Mouse (Mus musculus) intestine, embryonic 15.5 days (tissue): Measurements from ENCODE around the gene Cdc14a. TPM values are rescaled to one million over a fixed set of nuclear protein-coding genes. Genes with fewer than 3 reads are reported as not detected.
A peak's percentile ranks its signal among the peaks of the same experiment; 100 is the strongest.

ENCODE experiments used
- ATAC-seq: fragments of 200-750 bp; cut with Nextera tagmentation; 2 replicates; pipeline ENCODE4 v1.8.0; 2017; ENCODE audit warnings: moderate TSS enrichment, moderate library complexity
- H3K27ac ChIP-seq: fragments of 300-500 bp; sonication (generic); 2 replicates; pipeline ENCODE4 v1.5.1; 2015; ENCODE audit warnings: mild to moderate bottlenecking, inconsistent platforms
- H3K27me3 ChIP-seq: fragments of 300-500 bp; sonication (generic); replicated peaks from 2 replicates; pipeline ENCODE4 v1.6.1; 2015; ENCODE audit warnings: inconsistent platforms
- H3K36me3 ChIP-seq: fragments of 300-500 bp; sonication (generic); 2 replicates; pipeline ENCODE4 v1.6.1; 2015; ENCODE audit warnings: inconsistent platforms
- H3K4me1 ChIP-seq: fragments of 300-500 bp; sonication (generic); replicated peaks from 2 replicates; pipeline ENCODE4 v1.6.1; 2015; ENCODE audit warnings: inconsistent platforms
- H3K4me2 ChIP-seq: fragments of 300-500 bp; sonication (generic); replicated peaks from 2 replicates; pipeline ENCODE4 v1.6.1; 2015; ENCODE audit warnings: mild to moderate bottlenecking, inconsistent platforms
- H3K4me3 ChIP-seq: fragments of 300-500 bp; sonication (generic); replicated peaks from 2 replicates; pipeline ENCODE4 v1.5.1; 2015; ENCODE audit warnings: inconsistent platforms
- H3K9ac ChIP-seq: fragments of 300-500 bp; sonication (generic); 2 replicates; pipeline ENCODE4 v1.6.1; 2015; ENCODE audit warnings: inconsistent platforms
- H3K9me3 ChIP-seq: fragments of 300-500 bp; sonication (generic); 2 replicates; pipeline ENCODE4 v1.6.1; 2016; ENCODE audit warnings: inconsistent platforms
- WGBS: fragments of 180-500 bp; shearing (Covaris S2); methylation state at CpG from one replicate; pipeline ENCODE4 v1.1.7; 2015; 5-methylcytosine and 5-hydroxymethylcytosine counted together
- polyA plus RNA-seq: library from polyadenylated mRNA; unstranded; fragments of >200 nt; fragmentation: Nextera tagmentation; extraction: Ambion mirVana; gene quantifications from 2 replicates; pipeline ENCODE4 v1.2.1, GENCODE M21; 2015

Gene Cdc14a
- polyA plus RNA-seq, 1 experiment from 2014 or later, result 6.2 TPM

DNA sequence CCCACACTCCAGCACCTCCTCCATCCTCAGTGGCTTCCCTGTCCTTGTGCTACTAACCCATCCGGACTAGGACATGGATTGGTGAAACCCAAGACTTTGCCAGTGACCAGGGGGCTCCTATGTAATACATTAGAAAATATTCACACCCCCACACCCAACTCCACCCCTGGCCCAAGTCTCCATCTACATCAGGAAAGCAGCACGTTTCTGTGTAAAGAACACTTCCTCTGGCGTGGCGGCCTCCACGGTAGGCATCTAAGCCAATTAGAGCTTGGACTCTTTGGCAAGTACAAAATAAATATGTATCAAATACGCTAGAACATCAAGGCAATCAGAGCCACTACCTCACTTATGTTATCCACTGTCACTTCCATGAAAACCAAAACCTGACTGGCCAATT lies 90.1 kb downstream of the Cdc14a start:
- no peak for ATAC-seq
- 85% methylated on average over 6 of the region's 6 CpGs for WGBS
- no peaks in the 10 kb centered on the region for H3K9me3 ChIP-seq

GRCm38 (mm10) chr3:116333229-116333628 lies 90.6 kb downstream of the Cdc14a start:
- ATAC-seq, result no peak
- H3K9ac ChIP-seq, result no peak overlapping the region
- 14% methylated on average over 7 of the region's 7 CpGs for WGBS

More for the DNA sequence above, 90.1 kb downstream of the Cdc14a start:
- Histone ChIP-seq H3K9ac (no peak overlapping the region), H3K27me3 (no peaks in the 10 kb centered on the region), H3K27ac (no peak overlapping the region), H3K36me3 (no peaks in the 10 kb centered on the region), H3K4me2 (no peak overlapping the region), H3K4me1 (no peaks in the 10 kb centered on the region), H3K4me3 (no peak overlapping the region)

DNA sequence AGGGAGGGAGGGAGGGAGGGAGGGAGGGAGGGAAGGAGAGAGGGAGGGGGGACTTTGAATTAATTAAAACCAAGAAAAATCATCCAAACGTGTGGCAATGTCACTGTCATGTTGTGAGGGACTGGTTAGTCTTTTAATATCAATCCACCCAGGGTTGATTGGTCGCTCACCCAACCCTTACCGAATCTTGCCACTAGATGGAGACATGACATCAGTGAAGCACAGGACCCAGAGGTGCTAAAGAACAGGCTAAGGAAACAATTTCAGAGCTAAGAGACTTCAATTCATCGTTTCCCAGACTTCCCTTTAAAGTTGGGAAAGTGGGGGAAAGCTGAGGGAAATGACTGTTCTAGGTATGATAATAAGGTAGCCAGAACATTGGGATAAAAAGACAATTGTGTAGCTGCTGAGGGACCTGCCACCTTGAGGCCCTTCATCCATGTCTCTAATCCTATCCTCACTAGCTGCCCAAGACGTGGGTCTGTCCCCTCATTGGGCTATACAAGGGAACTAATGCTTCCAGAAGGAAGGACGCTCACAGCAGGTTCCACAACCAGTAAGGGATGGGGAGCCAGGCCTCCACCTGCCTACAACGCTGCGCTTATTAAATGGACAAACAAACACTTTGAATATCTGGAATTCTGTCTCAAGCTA lies 91.9 kb downstream of the Cdc14a start:
- whole genome bisulfite sequencing, result 45% methylated on average over 8 of the region's 8 CpGs

More at GRCm38 (mm10) chr3:116333229-116333628, 90.6 kb downstream of the Cdc14a start:
- Histone ChIP-seq H3K36me3 (no peaks in the 10 kb centered on the region), H3K27me3 (no peaks in the 10 kb centered on the region), H3K4me3 (no peak overlapping the region), H3K4me1 (no peaks in the 10 kb centered on the region), H3K9me3 (no peaks in the 10 kb centered on the region), H3K4me2 (no peak overlapping the region), H3K27ac (no peak overlapping the region)

GRCm38 (mm10) chr3:116329976-116330375 lies 93.9 kb downstream of the Cdc14a start:
- Histone ChIP-seq H3K4me3 (no peak overlapping the region), H3K27me3 (no peaks in the 10 kb centered on the region), H3K9me3 (no peaks in the 10 kb centered on the region), H3K4me1 (peaks cover 4% of the 10 kb centered on the region), H3K9ac (no peak overlapping the region), H3K4me2 (no peak overlapping the region), H3K27ac (no peak overlapping the region), H3K36me3 (no peaks in the 10 kb centered on the region)
- 82% methylated on average over 8 of the region's 8 CpGs for WGBS
- no peak for ATAC-seq

More for the DNA sequence above, 91.9 kb downstream of the Cdc14a start:
- Histone ChIP-seq H3K4me3 (no peak overlapping the region), H3K27me3 (no peaks in the 10 kb centered on the region), H3K36me3 (no peaks in the 10 kb centered on the region), H3K9me3 (no peaks in the 10 kb centered on the region), H3K4me1 (peaks cover 2% of the 10 kb centered on the region), H3K9ac (no peak overlapping the region), H3K27ac (no peak overlapping the region), H3K4me2 (no peak overlapping the region)
- ATAC-seq, result peak; percentile 74

DNA sequence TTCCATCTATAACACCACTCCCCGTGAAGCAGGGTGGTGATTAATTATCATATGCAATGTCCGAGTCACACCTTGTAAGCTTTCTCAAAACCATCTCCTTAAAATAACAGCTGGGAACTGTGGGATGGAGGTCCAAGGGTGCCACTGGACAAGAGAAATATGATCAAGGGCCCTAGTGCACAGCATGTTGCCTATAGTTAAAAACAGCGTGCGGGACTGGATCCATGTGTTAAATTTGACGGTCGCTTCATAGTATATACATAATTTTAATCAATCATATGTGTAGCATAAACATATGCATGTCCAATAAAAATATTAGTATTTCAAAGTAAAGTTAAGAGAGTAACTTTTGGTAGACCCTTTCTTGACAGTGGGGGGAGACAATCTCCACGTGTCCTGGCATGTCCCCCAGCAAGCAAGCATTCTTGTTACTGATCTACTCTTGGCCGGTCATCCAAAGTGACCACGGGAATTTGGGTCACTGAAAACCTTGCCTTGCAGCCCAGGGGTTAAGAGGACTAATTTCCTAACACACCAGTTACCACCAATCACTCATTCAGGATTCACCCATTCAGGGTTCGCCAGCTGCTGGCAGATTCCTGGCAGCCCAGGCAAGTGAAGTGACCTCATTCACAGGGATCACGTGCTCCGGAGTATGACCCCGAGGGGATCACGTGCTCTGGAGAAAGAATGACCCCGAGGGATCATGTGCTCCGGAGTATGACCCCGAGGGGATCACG lies 94.6 kb downstream of the Cdc14a start:
- Histone ChIP-seq H3K4me1 (peaks cover 4% of the 10 kb centered on the region), H3K9ac (no peak overlapping the region), H3K27ac (no peak overlapping the region), H3K4me2 (no peak overlapping the region), H3K9me3 (no peaks in the 10 kb centered on the region), H3K36me3 (no peaks in the 10 kb centered on the region), H3K27me3 (no peaks in the 10 kb centered on the region), H3K4me3 (no peak overlapping the region)
- WGBS, result 83% methylated on average over 18 of the region's 18 CpGs
- ATAC-seq, result no peak

DNA sequence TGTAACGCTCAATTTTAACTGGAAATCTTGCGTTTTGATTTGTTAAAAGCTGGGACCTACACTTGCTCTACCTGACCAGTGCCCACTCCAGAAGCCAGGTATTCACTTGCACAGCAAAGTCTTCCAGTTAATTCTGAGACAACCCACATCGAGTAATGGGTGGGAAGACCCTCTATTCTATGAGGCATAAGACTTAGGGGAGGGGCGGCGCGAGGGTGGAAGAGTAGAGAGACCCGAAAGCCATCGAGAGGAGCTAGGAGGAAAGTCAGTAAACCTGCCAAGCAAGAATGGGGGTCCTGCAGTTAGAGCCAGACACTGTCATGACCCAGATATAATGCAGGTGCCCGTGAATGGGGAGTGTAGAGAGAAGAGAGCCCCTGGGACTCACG lies 96.2 kb downstream of the Cdc14a start:
- Histone ChIP-seq H3K9me3 (no peaks in the 10 kb centered on the region), H3K27ac (no peak overlapping the region), H3K4me3 (no peak overlapping the region), H3K4me1 (peaks cover 4% of the 10 kb centered on the region), H3K4me2 (no peak overlapping the region), H3K9ac (no peak overlapping the region), H3K27me3 (no peaks in the 10 kb centered on the region), H3K36me3 (no peaks in the 10 kb centered on the region)
- WGBS, result 47% methylated on average over 10 of the region's 10 CpGs
- peak; percentile 19; the same call in 1 of the 2 replicates for ATAC-seq

- no peaks in the 10 kb centered on the region for H3K27me3 ChIP-seq
- peaks cover 4% of the 10 kb centered on the region for H3K4me1 ChIP-seq
- no peaks in the 10 kb centered on the region for H3K9me3 ChIP-seq
- no peaks in the 10 kb centered on the region for H3K36me3 ChIP-seq
- ATAC-seq, result peak; percentile 65
- 0 out of 2 replicates have a peak overlapping the region, but pooled peaks have one; percentile 11 for H3K9ac ChIP-seq
- H3K4me3 ChIP-seq, result peak overlapping the region; percentile 14; the same call in 1 of the 2 replicates
- 11% methylated on average over 23 of the region's 23 CpGs for WGBS
- no peak overlapping the region for H3K27ac ChIP-seq
- H3K4me2 ChIP-seq, result peak overlapping the region; percentile 56
Measured at GRCm38 (mm10) chr3:116327001-116327615, 96.7 kb downstream of the Cdc14a start.

- no peaks in the 10 kb centered on the region for H3K36me3 ChIP-seq
- H3K27me3 ChIP-seq, result no peaks in the 10 kb centered on the region
- no peak overlapping the region for H3K4me3 ChIP-seq
- H3K9me3 ChIP-seq, result no peaks in the 10 kb centered on the region
- no peak overlapping the region for H3K27ac ChIP-seq
- no peak overlapping the region for H3K4me2 ChIP-seq
- no peak overlapping the region for H3K9ac ChIP-seq
- peaks cover 4% of the 10 kb centered on the region for H3K4me1 ChIP-seq
- 86% methylated on average over 2 of the region's 2 CpGs for WGBS
- ATAC-seq, result no peak
Measured at GRCm38 (mm10) chr3:116325501-116325900, 98.3 kb downstream of the Cdc14a start.

GRCm38 (mm10) chr3:116319696-116320095 lies 104.1 kb downstream of the Cdc14a start:
- Histone ChIP-seq H3K36me3 (no peaks in the 10 kb centered on the region), H3K27me3 (no peaks in the 10 kb centered on the region), H3K4me3 (no peak overlapping the region), H3K4me2 (no peak overlapping the region), H3K4me1 (no peaks in the 10 kb centered on the region), H3K9me3 (no peaks in the 10 kb centered on the region), H3K9ac (no peak overlapping the region), H3K27ac (no peak overlapping the region)
- no peak for ATAC-seq
- 92% methylated on average over 5 of the region's 5 CpGs for WGBS

- no peak overlapping the region for H3K27ac ChIP-seq
- H3K4me1 ChIP-seq, result no peaks in the 10 kb centered on the region
- no peak overlapping the region for H3K4me2 ChIP-seq
- H3K9me3 ChIP-seq, result no peaks in the 10 kb centered on the region
- H3K27me3 ChIP-seq, result no peaks in the 10 kb centered on the region
- 85% methylated on average over 4 of the region's 4 CpGs for WGBS
- ATAC-seq, result no peak
- H3K36me3 ChIP-seq, result no peaks in the 10 kb centered on the region; the same call in 1 of the 2 replicates
- no peak overlapping the region for H3K9ac ChIP-seq
- no peak overlapping the region for H3K4me3 ChIP-seq
Measured at GRCm38 (mm10) chr3:116311838-116312237, 112.0 kb downstream of the Cdc14a start.

GRCm38 (mm10) chr3:116311173-116311572 lies 112.7 kb downstream of the Cdc14a start:
- no peaks in the 10 kb centered on the region for H3K27me3 ChIP-seq
- H3K27ac ChIP-seq, result no peak overlapping the region
- H3K9me3 ChIP-seq, result no peaks in the 10 kb centered on the region
- no peak overlapping the region for H3K9ac ChIP-seq
- WGBS, result 90% methylated on average over 2 of the region's 2 CpGs
- no peak for ATAC-seq
- H3K4me3 ChIP-seq, result no peak overlapping the region
- H3K4me2 ChIP-seq, result no peak overlapping the region
- no peaks in the 10 kb centered on the region for H3K4me1 ChIP-seq
- no peaks in the 10 kb centered on the region; the same call in 1 of the 2 replicates for H3K36me3 ChIP-seq

- ATAC-seq, result no peak
- no peak overlapping the region for H3K4me2 ChIP-seq
- H3K9me3 ChIP-seq, result no peaks in the 10 kb centered on the region
- H3K4me3 ChIP-seq, result no peak overlapping the region
- no peak overlapping the region for H3K27ac ChIP-seq
- H3K4me1 ChIP-seq, result no peaks in the 10 kb centered on the region
- no peaks in the 10 kb centered on the region for H3K27me3 ChIP-seq
- no peaks in the 10 kb centered on the region; the same call in 1 of the 2 replicates for H3K36me3 ChIP-seq
- H3K9ac ChIP-seq, result no peak overlapping the region
- 98% methylated on average over 4 of the region's 4 CpGs for WGBS
Measured at GRCm38 (mm10) chr3:116310672-116311071, 113.2 kb downstream of the Cdc14a start.
